Mouse (Mus musculus) adrenal gland, postnatal 25 days (tissue): ENCODE results near the gene Hgfac. TPM values are rescaled to one million over a fixed set of nuclear protein-coding genes. Genes with fewer than 3 reads are reported as not detected.
A peak's percentile ranks its signal among the peaks of the same experiment; 100 is the strongest.

Experiments used
- DNase-seq: peaks from one replicate; pipeline ENCODE4 v3.0.0; 2021; ENCODE audit warnings: mixed read lengths
- total RNA-seq: library from RNA; stranded (reverse); gene quantifications from 2 replicates; pipeline ENCODE4 v1.2.3, GENCODE M21; 2021

Hgfac gene
- total RNA-seq, 1 experiment from 2014 or later = 3.4 TPM

DNA sequence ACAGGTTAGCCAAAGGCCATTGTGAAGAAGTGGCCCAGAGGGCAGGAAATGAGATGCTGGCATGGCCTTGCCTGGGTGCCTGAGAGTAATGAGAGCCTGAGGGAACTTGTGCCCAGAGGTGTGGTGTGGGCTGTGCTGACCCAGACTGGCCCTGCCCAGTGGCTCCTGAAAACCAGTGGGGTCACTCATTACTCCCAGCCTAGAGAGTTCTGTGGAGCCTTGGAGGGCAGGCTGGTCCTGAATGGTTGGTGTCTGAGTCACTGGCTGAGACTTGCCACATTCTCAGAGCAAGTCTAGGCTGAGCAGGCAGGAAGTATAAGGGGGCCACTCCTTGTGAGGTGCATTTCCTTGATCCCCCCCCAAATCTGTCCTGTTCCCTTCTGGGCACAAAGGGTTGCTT, 3.9 kb upstream of the Hgfac start:
- DNase-seq = no peak

DNA sequence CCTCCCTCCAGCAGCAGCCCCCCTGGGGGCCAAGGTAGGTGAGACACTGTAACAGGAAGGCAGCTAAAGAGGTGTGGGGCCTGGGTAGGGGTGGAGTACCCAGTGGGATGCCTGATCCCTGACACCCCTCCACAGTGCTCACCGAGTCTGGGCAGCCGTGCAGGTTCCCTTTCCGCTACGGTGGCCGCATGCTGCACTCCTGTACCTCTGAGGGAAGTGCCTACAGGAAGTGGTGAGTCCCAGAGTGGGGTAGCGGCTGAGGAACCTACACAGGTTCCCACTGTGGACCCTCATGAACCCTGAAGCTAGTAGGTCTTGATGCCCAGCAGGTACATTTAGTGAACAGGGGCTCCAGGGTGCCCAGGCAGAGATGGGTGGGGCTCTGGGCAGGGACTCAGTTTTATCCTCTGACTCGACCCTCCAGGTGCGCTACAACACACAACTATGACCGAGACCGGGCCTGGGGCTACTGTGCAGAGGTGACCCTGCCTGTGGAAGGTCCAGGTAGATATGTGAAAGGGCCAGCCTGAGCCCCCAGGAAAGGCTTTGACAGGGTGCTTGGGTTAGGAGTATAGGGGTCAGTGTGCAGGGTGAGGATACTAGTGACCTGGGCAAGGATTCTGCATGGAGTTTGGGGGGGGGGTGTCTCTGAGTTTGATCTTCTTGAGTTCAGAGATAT, 1.3 kb downstream of the Hgfac start:
- DNase-seq = no peak

DNA sequence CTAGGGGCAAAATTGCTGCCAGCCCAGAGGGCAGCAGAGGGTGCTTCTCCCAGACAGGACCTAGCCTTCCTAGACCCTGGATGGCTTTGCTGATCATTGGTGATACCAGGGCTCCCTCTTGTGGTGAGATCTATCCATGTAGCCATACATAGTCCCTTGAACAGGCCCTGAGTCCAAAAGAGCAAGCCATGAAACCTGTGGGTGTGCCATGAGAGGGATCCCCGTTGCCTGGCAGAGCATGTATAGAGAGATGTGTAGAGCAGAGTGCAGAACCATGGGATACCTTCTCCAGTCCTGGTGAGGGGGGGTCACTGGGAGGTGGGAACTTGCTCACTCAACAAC, 1.8 kb downstream of the Hgfac start:
- peak; percentile 59 for DNase-seq

DNA sequence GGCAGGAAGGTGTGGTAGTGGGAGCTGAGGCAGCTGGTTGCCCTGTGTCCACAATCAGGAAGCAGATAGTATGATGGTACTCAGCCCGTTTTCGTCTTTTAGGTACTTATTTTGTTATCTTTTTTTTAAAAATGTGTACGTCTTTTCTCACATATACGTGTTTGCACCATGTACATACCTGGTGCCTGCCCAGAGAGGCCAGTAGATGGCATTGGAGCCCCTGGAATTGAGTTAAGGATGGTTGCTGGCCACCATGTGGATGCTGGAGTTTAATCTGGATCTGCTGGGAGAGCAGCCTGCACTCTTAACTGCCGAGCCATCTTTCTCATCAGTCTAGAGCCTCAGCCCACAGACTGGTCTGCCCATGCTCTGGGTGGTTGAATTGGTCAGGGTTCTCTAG, 9.2 kb downstream of the Hgfac start:
- no peak for DNase-seq

DNA sequence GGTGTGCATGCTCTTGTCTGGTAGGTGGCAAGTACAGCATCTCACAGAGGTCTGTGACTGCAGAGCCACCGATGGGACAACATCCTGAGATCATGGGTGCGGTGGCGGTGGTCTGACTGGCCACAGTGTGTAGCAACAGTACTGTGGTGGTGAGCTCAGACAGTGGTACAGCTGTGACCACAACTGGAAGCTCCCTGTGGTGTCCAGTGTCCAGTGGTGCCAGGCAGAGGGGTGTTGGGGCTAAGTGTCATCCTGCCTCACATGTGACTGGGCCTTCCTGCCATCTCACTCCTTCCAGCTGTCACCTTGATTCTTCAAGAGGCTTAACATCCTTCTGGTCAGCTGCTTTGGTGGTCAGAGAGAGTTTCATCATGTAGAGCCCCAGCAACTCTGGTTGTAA, 13.3 kb downstream of the Hgfac start:
- no peak for DNase-seq

DNA sequence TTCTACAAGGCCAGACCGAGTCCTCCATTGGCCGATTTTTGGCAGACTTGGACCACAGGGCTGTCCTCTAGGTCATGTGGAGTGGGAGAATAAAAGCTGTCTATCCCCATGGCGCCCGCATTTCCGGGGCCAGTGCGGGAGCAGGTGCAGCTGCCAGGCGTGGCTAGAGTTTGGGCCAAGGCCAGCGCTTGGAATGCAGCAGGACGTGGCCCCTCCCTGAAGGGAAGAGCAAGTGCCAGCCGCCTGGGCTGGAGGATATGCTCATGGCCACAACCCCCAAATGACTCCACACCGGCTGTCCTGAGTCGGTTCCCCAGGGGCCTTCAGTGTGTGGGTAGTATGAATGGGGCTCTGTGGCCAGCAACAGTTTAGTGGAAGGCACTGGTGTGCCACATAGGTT, 13.8 kb downstream of the Hgfac start:
- DNase-seq = peak; percentile 74

DNA sequence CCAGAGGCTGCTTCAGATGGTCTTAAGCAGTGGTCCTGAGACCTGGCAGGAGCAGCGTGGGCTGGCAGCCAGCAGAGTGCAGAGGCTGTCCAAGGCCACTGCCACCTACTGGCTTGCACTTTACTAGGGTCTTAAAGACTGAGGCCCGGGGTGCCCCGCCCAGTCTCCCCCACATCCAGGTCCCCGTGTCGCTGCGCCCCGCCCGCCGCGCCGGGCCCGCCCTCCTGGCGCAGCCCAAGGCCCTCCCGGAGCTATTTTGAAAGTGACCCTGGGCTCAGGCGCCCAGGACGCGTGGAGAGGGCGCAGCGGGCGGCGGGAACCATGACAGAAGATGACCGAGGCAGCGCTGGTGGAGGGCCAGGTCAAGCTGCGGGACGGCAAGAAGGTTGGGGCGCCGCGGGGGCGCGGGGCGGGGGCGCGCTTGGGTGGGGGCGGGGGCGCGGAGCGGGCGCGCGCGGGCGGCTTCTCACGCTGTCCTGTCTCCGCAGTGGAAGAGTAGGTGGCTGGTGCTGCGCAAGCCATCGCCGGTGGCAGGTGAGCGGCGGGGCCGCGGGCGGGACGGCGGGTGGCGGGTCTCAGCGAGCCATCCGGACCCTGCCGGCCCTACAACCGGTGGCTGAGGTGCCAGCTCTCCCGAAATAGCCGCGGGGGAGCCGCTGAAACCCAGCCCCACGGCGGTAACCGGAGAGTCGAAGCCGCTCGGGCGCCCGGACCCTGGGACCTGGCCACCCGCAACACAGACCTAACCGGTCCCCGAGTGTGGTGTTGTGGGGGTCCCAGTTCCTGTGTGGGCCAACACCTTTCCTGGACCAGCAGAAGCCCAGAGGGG, 15.5 kb downstream of the Hgfac start, which contains the start of gene Dok7:
Gene Dok7, plus strand, starts transcription at position 163 of the 829 bp plus-strand sequence.
- DNase-seq = peak; percentile 74

DNA sequence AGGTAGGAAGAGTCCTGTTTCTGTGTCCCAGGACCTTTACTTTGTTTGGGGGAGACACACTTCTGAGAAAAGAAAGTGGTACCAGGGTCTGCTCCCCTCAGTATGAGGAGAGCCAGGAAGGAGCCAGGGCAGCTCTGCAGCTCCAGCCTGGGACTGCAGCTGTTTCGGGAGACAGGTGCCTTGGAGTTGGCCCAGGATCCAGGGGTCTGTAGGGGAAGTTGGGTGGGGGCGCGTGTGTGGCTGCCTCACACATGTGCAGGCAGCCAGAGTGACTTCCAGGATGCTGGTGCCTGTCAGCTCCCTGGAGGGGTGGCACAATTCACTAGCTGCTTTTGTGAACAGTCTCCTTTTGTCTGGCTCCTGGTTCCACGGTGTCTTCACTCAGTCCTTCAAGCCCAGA, 16.3 kb downstream of the Hgfac start:
- no peak for DNase-seq

DNA sequence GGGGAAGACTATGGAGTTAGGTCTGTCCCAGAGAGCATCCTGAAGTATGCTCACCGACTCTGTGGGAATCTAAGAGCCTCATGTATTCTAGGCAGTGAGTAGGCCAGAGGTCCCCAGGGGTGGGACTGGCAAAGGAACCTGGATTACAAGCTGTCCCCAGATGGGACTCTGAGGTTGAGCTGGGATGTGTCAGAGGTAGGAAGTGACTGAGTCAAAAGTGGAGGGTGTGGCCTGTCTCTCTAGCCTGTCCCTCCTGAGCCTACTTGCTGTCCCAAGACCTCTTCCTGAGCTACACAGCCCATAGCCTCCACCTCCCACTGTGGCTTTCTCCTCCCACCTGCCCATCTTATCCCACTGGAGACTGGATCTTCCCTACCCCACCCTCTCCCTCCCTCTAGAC, 16.9 kb downstream of the Hgfac start:
- no peak for DNase-seq

DNA sequence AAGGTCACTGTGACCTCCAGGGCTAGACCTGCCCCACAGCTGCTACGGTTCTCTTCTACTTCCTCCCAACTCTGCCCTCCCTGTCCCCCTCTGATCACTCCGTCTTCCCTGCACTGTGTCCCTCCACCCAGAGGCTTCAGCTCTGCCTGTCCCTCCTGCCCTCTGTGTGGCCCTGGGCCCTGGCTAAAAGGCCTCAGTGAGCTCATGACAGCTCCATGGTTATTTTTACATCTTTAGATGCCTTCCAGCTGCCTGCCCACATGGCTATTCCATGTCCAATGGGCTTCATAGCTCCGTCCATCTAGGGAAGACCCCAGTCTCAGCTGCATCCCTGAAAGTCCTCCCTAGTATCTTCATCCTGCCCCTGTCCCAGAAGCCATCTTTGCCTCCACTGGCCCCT, 18.8 kb downstream of the Hgfac start:
- DNase-seq = no peak

DNA sequence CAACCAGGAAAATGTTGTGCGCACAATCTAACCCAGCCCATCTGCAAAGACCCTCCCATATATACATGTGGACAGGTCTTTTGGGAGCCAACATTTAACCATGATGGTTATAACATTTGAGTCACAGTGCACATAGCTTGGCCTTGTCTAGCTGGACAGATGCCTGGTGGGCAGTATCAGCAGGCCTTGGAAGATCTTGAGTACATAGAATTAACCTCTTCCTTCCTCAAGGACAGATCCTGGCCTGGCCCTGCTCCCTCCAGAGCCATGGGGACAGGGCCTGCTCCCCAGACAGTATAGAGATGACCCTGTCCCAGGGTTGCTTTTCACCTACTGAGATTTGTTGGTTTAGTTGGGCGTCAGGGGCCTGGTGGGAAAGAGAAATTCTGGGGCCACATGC, 28.5 kb downstream of the Hgfac start:
- DNase-seq = no peak

DNA sequence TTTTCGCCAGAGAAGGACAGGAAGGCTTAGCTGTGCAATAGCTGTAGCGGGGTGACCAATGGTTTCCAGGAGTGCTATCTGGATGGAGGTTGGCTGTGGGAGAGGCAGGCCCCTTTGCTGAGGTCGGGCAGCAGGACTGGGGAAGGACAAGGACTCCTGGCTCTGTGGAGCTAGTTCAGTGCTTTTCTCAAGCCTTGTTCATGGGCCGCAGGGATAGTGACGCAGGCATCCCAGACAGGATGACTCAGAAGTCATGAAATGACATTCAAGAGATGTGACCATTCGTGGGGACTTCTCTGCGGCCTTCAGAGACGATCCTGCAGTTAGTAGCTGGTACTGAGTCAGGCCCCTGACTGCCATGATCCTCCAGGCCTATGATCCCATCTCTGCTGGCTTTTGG, 29.0 kb downstream of the Hgfac start:
- DNase-seq = peak; percentile 45

DNA sequence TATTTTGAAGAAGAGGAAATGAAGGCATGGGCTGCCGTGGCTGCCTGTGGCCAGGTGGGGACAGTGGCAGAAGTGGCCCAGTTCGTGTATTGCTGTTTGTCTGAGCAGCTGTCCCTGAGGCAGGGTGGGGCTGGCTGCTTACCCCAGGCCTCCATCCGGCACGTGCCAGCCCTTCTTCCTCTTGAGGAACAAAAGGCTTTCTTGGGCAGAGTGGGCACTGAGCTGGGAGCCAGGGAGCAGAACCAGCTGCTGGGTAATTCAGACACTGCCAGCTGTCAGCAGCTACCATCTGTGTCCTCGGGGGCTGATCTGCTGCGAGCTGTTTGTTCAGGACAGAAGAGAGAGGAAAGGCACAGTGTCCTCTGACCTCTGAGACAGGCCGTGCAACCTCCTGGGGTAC, 29.6 kb downstream of the Hgfac start:
- no peak for DNase-seq

DNA sequence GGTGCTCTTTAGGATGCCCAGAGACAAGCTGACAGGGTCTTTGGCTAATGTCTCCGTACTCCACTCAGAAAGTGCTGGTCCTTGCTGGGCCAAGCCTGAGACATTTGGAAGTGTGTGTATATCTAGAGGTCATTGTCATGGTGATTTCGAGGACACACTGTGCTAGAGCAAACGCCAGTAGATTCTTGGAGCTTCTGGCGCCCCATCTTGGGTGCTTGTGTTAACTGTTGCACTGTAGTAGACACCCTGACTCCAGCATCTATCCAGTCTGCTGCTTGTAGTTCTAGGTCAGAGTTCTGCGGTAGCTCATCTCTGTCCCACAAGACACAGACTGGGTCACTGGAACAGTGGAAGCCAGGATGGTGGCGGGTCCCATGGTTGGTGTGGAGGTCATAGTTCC, 30.5 kb downstream of the Hgfac start:
- DNase-seq = no peak

DNA sequence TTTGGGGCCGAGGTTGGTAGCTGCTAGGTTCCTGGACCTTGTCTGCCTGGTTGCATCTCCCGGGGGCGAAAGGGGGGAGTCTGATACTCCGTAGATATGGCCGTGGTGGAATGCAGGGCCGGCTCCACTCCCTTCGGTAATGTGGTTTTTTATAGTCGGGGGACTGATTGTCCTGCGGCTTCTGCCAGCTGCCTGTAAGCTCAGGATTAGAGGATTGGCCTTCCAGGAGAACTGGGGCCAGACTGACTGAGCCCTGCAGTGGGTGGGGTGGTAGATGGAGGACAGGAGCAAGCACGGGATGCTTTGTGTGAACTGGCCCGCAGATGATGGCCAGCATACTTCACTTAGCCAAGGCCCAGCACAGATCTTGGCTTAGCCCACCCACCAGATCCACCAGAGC, 31.9 kb downstream of the Hgfac start:
- DNase-seq = no peak

DNA sequence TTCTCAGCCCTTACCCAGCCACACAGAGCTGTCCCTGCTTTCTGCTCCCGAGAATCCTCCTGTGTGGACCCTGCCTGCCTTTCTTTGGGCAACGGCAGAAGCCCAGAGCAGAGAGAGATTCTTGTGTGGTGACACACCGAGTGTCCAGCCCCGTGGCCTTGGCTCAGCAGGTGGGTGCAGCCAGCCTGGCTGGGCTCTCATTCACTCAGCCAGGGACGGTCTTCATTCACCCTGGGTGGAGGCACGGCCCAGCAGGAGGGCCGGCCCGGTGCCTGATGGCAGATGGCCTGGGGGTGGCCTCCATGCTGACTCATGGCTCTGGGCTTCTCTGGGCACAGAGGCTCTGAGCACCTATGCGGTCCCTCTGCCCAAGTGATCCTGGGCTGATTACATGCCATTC, 32.7 kb downstream of the Hgfac start:
- DNase-seq = peak; percentile 82

DNA sequence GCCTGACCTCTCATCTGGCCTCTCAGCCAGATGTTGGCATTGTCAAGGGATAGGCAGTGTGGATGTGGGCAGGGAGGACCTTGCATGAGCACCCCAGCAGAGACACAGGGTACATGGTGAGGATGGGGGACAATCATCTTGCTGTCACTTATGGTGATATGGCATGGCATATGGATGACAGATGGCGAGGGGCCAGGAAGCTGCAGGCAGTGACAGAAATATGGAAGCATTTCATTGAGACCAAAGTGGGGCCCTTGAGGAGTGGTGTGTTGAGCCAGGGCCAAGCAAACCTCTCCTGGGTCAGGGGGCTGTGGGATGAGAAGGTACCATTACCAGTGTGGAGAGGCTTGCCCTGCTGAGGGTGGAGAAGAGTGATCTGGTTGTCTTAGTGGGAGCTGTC, 35.1 kb downstream of the Hgfac start:
- no peak for DNase-seq

DNA sequence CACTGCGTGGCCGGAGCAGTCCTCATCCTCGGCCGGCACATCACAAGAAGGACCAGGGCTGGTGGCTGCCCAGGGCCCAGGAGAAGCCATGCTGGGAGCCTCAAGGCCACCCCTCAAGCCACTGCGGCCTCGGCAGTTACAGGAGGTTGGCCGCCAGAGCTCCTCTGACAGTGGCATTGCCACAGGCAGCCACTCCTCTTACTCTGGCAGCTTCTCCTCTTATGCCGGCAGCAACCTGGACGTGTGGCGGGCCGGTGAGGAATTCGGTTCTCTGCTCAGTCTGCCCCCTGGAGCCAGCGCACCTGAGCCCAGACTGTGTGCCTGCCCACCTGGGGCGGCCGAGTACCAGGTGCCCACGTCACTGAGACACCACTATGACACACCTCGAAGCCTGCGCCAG, 37.8 kb downstream of the Hgfac start:
- peak; percentile 31 for DNase-seq

DNA sequence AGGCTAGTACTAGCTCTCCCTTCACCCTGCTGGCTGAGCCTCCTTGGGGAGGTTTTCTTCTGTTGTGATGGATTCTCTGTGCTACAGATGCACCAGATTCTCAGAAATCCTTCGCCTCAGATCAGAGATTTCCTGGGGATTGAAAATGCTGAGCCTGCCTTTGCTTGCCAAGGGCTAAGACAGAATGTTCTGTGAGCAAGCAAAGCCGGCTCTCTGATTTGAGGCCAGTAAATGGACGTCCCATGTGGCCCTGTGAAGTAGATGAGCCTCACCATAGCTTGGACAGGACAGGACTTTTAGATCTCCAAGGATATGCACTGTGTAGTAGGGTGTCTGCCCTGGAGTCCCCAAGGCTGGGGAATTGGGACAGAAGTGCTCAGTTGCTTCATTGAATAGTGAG, 43.6 kb downstream of the Hgfac start:
- DNase-seq = no peak

DNA sequence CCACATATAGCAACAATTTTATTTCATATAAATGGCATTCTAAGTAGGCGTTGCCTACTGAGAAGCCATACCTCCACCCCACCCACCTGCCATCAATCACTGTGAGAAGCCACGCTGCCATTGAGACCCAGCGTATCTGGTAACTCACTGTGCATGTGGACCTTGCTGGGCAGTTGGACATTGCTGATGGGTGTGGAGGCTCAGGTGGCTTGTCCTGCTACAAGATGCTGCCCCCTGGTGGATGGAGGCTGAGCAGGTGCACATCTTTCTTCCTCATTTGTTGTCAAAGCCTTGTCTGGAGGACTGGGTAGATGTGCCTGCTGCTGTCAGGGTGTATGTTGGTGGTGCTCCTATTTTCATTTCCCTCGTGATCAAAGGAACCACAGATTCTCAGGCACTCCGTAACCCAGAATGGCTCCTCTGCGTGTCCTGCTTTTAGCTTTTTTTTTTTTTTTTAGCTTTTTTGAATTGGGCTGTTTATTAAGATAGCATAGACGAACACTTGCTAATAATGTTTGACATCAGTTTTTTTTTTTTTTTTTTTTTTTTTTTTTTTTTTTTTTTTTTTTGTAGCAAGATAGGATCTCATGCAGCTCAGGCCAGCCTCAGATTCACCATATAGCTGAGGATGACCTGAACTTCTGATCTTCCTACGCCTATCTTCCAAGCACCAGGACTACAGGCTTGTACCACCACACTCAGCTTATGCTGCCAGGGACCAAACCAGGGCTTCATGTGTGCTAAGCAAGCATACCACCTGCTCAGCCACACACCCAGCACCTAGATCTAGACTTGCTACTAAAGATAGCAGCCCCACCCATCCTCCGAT, 47.7 kb downstream of the Hgfac start:
- peak; percentile 86 for DNase-seq

DNA sequence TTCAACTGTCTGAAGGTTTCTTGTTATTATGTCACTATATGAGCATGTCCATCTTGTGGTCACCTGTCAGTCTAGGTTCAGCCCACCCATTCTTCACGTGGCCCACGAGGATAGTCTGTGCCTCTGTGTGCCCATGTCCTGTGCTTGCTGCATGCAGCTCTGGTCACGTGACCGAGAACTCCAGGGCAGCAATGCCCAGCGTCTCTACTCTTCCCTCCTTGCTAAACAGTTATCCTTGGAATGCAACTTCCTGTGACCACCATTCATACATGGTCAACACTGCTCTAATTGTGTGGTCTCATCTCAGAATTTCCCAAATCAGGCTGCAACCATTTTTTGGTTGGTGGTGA, 48.3 kb downstream of the Hgfac start:
- no peak for DNase-seq

DNA sequence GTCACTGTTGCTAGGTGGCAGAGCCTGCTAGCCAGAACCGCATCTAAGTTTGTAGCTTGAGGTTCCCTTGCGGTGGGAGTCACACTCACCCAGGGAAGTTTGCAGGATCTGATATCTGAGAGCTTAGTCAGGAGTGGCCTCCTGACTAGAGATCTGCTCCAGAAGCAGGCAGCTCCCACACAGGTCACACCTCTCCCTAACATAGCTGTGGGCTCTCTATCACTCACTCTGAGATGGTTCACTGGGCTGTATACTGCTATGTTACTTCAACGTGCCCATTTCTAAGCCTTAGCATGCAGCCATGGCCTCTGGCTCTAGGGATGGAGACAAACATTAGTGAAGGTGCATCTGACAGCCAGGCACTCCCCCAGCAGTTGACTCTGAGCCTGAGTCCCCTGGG, 50.3 kb downstream of the Hgfac start:
- no peak for DNase-seq
